Mouse (Mus musculus) kidney, postnatal 0 days (tissue): Measurements from ENCODE around the gene Slc35e2. TPM values are rescaled to one million over a fixed set of nuclear protein-coding genes. Genes with fewer than 3 reads are reported as not detected.

Experiments used
- ATAC-seq: fragments of 200-750 bp; cut with Nextera tagmentation; replicated peaks from 2 replicates; pipeline ENCODE4 v1.8.0; 2017; ENCODE audit warnings: low read depth, moderate number of reproducible peaks, moderate TSS enrichment, moderate library complexity; ENCODE audit not compliant: low FRiP score
- DNase-seq: peaks from one replicate; pipeline ENCODE4 v3.0.0-alpha.2; 2016; ENCODE audit warnings: low spot score
- H3K27ac ChIP-seq: fragments of 300-500 bp; sonication (generic); 2 replicates; pipeline ENCODE4 v1.5.1; 2014; ENCODE audit warnings: mild to moderate bottlenecking
- H3K27me3 ChIP-seq: fragments of 300-500 bp; sonication (generic); 2 replicates; pipeline ENCODE4 v1.6.1; 2014; ENCODE audit warnings: low read length, mixed read lengths; ENCODE audit not compliant: insufficient read depth
- H3K36me3 ChIP-seq: fragments of 300-500 bp; sonication (generic); 2 replicates; pipeline ENCODE4 v1.6.1; 2014; ENCODE audit warnings: low read length, mixed read lengths; ENCODE audit not compliant: insufficient read depth
- H3K4me1 ChIP-seq: fragments of 300-500 bp; sonication (generic); replicated peaks from 2 replicates; pipeline ENCODE4 v1.6.1; 2014; ENCODE audit warnings: antibody characterized with exemption, low read length, mixed read lengths; ENCODE audit not compliant: insufficient read depth
- H3K4me2 ChIP-seq: fragments of 300-500 bp; sonication (generic); 2 replicates; pipeline ENCODE4 v1.6.1; 2014; ENCODE audit warnings: mild to moderate bottlenecking, low read length, moderate library complexity, mixed read lengths
- H3K4me3 ChIP-seq: fragments of 300-500 bp; sonication (generic); replicated peaks from 2 replicates; pipeline ENCODE4 v1.5.1; 2014; ENCODE audit warnings: low read depth, low read length
- H3K9ac ChIP-seq: fragments of 300-500 bp; sonication (generic); 2 replicates; pipeline ENCODE4 v1.6.1; 2014; ENCODE audit warnings: low read depth, low read length
- H3K9me3 ChIP-seq: fragments of 300-500 bp; sonication (generic); replicated peaks from 2 replicates; pipeline ENCODE4 v1.6.1; 2016; ENCODE audit warnings: low read length, inconsistent platforms, mixed read lengths
- CTCF ChIP-seq: IDR thresholded peaks from 2 replicates; pipeline ENCODE4 v1.5.1; 2016; ENCODE audit warnings: antibody characterized with exemption, low read depth, mild to moderate bottlenecking, moderate library complexity
- WGBS: fragments of 180-500 bp; shearing (Covaris S2); extraction: QIAGEN DNeasy Blood & Tissue Kit; methylation state at CpG from one replicate; pipeline ENCODE4 v1.1.7; 2014; 5-methylcytosine and 5-hydroxymethylcytosine counted together
- polyA plus RNA-seq: library from polyadenylated mRNA; unstranded; fragments of >200 nt; fragmentation: Nextera tagmentation; extraction: Ambion mirVana; gene quantifications from 2 replicates; pipeline ENCODE4 v1.2.1, GENCODE M21; 2015

Gene Slc35e2
- polyA plus RNA-seq, 1 experiment from 2014 or later: 6.6 TPM

DNA sequence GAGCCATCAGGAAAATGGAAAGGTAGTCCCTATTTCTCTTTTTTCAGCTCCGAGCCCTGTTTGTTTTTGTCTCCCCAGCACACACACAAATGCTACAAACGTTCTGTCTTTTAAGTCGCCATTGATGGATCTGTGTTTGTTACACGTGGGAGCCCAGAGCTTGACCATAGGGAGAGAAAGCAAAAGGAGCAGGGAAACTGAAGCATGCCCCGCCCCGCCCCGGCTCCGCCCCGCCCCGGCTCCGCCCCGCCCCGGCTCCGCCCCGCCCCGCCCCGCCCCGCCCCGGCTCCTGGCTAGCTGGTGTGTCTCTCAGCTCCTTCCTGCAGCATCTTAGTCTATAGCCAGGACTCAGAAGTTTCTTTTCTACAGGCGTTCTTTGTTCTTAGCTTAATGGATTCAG is 2.7 kb upstream of the Slc35e2 start:
- no peak overlapping the region for H3K4me3 ChIP-seq
- WGBS: 27% methylated on average over 20 of the region's 20 CpGs
- DNase-seq (peak; percentile 3), ATAC-seq (no peak)
- H3K4me2 ChIP-seq: no peak overlapping the region
- TF ChIP-seq CTCF: no peak
- no peak overlapping the region for H3K27ac ChIP-seq
- no peaks in the 10 kb centered on the region for H3K9me3 ChIP-seq
- no peaks in the 10 kb centered on the region for H3K4me1 ChIP-seq
- H3K27me3 ChIP-seq: no peaks in the 10 kb centered on the region
- no peaks in the 10 kb centered on the region for H3K36me3 ChIP-seq
- H3K9ac ChIP-seq: no peak overlapping the region

- H3K4me2 ChIP-seq: peak overlapping the region; percentile 96
- H3K27ac ChIP-seq: peak overlapping the region; percentile 96
- H3K9ac ChIP-seq: no peak overlapping the region
- H3K4me1 ChIP-seq: no peaks in the 10 kb centered on the region
- no peak for TF ChIP-seq CTCF
- H3K36me3 ChIP-seq: no peaks in the 10 kb centered on the region
- H3K27me3 ChIP-seq: no peaks in the 10 kb centered on the region
- DNase-seq (no peak), ATAC-seq (no peak)
- 82% methylated on average over 11 of the region's 11 CpGs for WGBS
- H3K4me3 ChIP-seq: peak overlapping the region; percentile 58
- no peaks in the 10 kb centered on the region for H3K9me3 ChIP-seq
Measured at GRCm38 (mm10) chr4:155599901-155600825, 1.1 kb upstream of the Slc35e2 start.

- H3K27me3 ChIP-seq: no peaks in the 10 kb centered on the region
- no peaks in the 10 kb centered on the region for H3K4me1 ChIP-seq
- WGBS: 2% methylated on average over 31 of the region's 31 CpGs
- peak; percentile 33 for ATAC-seq
- TF ChIP-seq CTCF: no peak
- H3K36me3 ChIP-seq: no peaks in the 10 kb centered on the region
- peak overlapping the region; percentile 77 for H3K9ac ChIP-seq
- no peak for DNase-seq
- H3K9me3 ChIP-seq: no peaks in the 10 kb centered on the region
- peak overlapping the region; percentile 96 for H3K4me2 ChIP-seq
- H3K4me3 ChIP-seq: peak overlapping the region; percentile 58
- peak overlapping the region; percentile 96 for H3K27ac ChIP-seq
Measured at GRCm38 (mm10) chr4:155601997-155602456, 811 bp downstream of the Slc35e2 start.

- no peaks in the 10 kb centered on the region for H3K27me3 ChIP-seq
- DNase-seq (no peak), ATAC-seq (no peak)
- H3K9me3 ChIP-seq: no peaks in the 10 kb centered on the region
- WGBS: 92% methylated on average over 1 of the region's 1 CpGs
- H3K4me2 ChIP-seq: peak overlapping the region; percentile 96; the same call in 1 of the 2 replicates
- H3K27ac ChIP-seq: no peak overlapping the region
- H3K4me3 ChIP-seq: no peak overlapping the region
- H3K36me3 ChIP-seq: no peaks in the 10 kb centered on the region
- H3K9ac ChIP-seq: no peak overlapping the region
- no peak for TF ChIP-seq CTCF
- H3K4me1 ChIP-seq: no peaks in the 10 kb centered on the region
Measured at GRCm38 (mm10) chr4:155602753-155603152, 1.5 kb downstream of the Slc35e2 start.

DNA sequence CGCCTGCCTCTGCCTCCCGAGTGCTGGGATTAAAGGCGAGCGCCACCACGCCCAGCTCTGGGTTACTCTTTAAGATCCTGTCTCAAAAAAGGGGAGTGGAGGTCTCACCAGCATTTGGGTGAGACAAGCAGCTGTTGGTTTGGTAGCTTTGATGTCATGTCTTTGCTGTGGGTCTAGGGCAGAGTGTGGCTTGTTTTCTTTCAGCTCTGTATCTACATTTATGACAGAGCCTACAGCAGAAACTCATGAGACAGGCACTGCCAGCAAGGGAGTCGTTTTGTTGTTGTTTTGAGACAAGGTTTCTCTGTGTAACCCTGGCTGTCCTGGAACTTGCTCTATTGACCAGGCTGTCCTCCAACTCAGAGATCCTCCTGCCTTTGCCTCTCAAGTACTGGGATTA is 2.6 kb downstream of the Slc35e2 start:
- ATAC-seq (no peak), DNase-seq (no peak)
- WGBS: 86% methylated on average over 6 of the region's 6 CpGs
- H3K27ac ChIP-seq: no peak overlapping the region
- TF ChIP-seq CTCF: no peak
- H3K36me3 ChIP-seq: no peaks in the 10 kb centered on the region
- H3K9ac ChIP-seq: no peak overlapping the region
- H3K4me3 ChIP-seq: no peak overlapping the region
- no peak overlapping the region for H3K4me2 ChIP-seq
- H3K9me3 ChIP-seq: no peaks in the 10 kb centered on the region
- no peaks in the 10 kb centered on the region for H3K27me3 ChIP-seq
- H3K4me1 ChIP-seq: no peaks in the 10 kb centered on the region

- ATAC-seq: no peak
- Histone ChIP-seq H3K4me2 (no peak overlapping the region), H3K9ac (no peak overlapping the region), H3K36me3 (peaks cover 4% of the 10 kb centered on the region; the same call in 1 of the 2 replicates), H3K9me3 (no peaks in the 10 kb centered on the region), H3K27ac (no peak overlapping the region), H3K4me1 (no peaks in the 10 kb centered on the region), H3K4me3 (no peak overlapping the region), H3K27me3 (no peaks in the 10 kb centered on the region)
- TF ChIP-seq CTCF: no peak
- DNase-seq: no peak
- WGBS: 89% methylated on average over 4 of the region's 4 CpGs
Measured at GRCm38 (mm10) chr4:155605132-155605531, 3.9 kb downstream of the Slc35e2 start.
